Mouse (Mus musculus) large intestine, adult 2 months (tissue): ENCODE results near the gene Rffl. TPM values are rescaled to one million over a fixed set of nuclear protein-coding genes. Genes with fewer than 3 reads are reported as not detected.

ENCODE experiments used
- DNase-seq: peaks from one replicate; pipeline ENCODE4 v3.0.0-alpha.2; 2012; ENCODE audit warnings: low read depth, low spot score
- WGBS: fragments of 180-500 bp; shearing (Covaris S2); methylation state at CpG from one replicate; pipeline ENCODE4 v1.1.7; 2018; 5-methylcytosine and 5-hydroxymethylcytosine counted together
- polyA plus RNA-seq: library from polyadenylated mRNA; depleted of rRNA; stranded (reverse); fragments of >200 nt; gene quantifications from 2 replicates; pipeline ENCODE4 v1.2.3, GENCODE M21; 2012

The Rffl gene
- polyA plus RNA-seq, 1 experiment: 9.4 TPM

- no peak for DNase-seq
- 85% methylated on average over 7 of the region's 7 CpGs for WGBS
Measured at GRCm38 (mm10) chr11:82877726-82878344, 6.8 kb upstream of the Rffl start.

- DNase-seq: no peak
- WGBS: 92% methylated on average over 5 of the region's 5 CpGs
Measured at GRCm38 (mm10) chr11:82875631-82876030, 4.6 kb upstream of the Rffl start.

- 75% methylated on average over 5 of the region's 5 CpGs for WGBS
Measured at GRCm38 (mm10) chr11:82874924-82875323, 3.9 kb upstream of the Rffl start.

GRCm38 (mm10) chr11:82870173-82871030 is 608 bp downstream of the Rffl start:
- under 1% methylated on average over 36 of the region's 36 CpGs for WGBS
- DNase-seq: no peak

More at GRCm38 (mm10) chr11:82874924-82875323, 3.9 kb upstream of the Rffl start:
- no peak for DNase-seq

- no peak for DNase-seq
- WGBS: 47% methylated on average over 9 of the region's 9 CpGs
Measured at GRCm38 (mm10) chr11:82869506-82870172, 1.4 kb downstream of the Rffl start.

GRCm38 (mm10) chr11:82867956-82868355 is 3.1 kb downstream of the Rffl start:
- WGBS: 78% methylated on average over 5 of the region's 5 CpGs
- no peak for DNase-seq

- WGBS: 54% methylated on average over 7 of the region's 7 CpGs
- DNase-seq: no peak
Measured at GRCm38 (mm10) chr11:82866850-82867564, 4.0 kb downstream of the Rffl start.

GRCm38 (mm10) chr11:82865957-82866356 is 5.1 kb downstream of the Rffl start:
- no peak for DNase-seq
- 87% methylated on average over 10 of the region's 10 CpGs for WGBS

- DNase-seq: no peak
- 27% methylated on average over 4 of the region's 4 CpGs for WGBS
Measured at GRCm38 (mm10) chr11:82863488-82863931, 7.5 kb downstream of the Rffl start.

GRCm38 (mm10) chr11:82863059-82863458 is 8.0 kb downstream of the Rffl start:
- no peak for DNase-seq
- 53% methylated on average over 2 of the region's 2 CpGs for WGBS

GRCm38 (mm10) chr11:82862638-82863037 is 8.4 kb downstream of the Rffl start:
- 90% methylated on average over 9 of the region's 9 CpGs for WGBS
- DNase-seq: no peak

- DNase-seq: peak; percentile 53
- WGBS: 28% methylated on average over 8 of the region's 8 CpGs
Measured at GRCm38 (mm10) chr11:82861558-82861957, 9.5 kb downstream of the Rffl start.

GRCm38 (mm10) chr11:82860759-82861158 is 10.3 kb downstream of the Rffl start:
- 64% methylated on average over 6 of the region's 6 CpGs for WGBS
- DNase-seq: no peak

GRCm38 (mm10) chr11:82857307-82857848 is 13.6 kb downstream of the Rffl start:
- DNase-seq: no peak
- 84% methylated on average over 13 of the region's 13 CpGs for WGBS

GRCm38 (mm10) chr11:82856032-82856431 is 15.0 kb downstream of the Rffl start:
- WGBS: 87% methylated on average over 10 of the region's 10 CpGs
- DNase-seq: no peak

- DNase-seq: no peak
- whole genome bisulfite sequencing: 77% methylated on average over 9 of the region's 9 CpGs
Measured at GRCm38 (mm10) chr11:82855327-82855973, 15.6 kb downstream of the Rffl start.

GRCm38 (mm10) chr11:82854111-82854510 is 16.9 kb downstream of the Rffl start:
- DNase-seq: no peak
- 72% methylated on average over 6 of the region's 6 CpGs for WGBS

GRCm38 (mm10) chr11:82852958-82853357 is 18.1 kb downstream of the Rffl start:
- DNase-seq: no peak
- 88% methylated on average over 7 of the region's 7 CpGs for WGBS

GRCm38 (mm10) chr11:82852540-82852939 is 18.5 kb downstream of the Rffl start:
- no peak for DNase-seq
- 90% methylated on average over 10 of the region's 10 CpGs for whole genome bisulfite sequencing
